Mouse (Mus musculus): Measurements from ENCODE around the gene 1700013G24Rik. TPM values are rescaled to one million over a fixed set of nuclear protein-coding genes. Genes with fewer than 3 reads are reported as not detected.

Gene 1700013G24Rik
- polyA plus RNA-seq, 1 experiment from 2014 or later: not detected

- no peak overlapping the region for H3K4me2 ChIP-seq (ENCODE audit: low read length)
- no peaks in the 10 kb centered on the region for H3K36me3 ChIP-seq (ENCODE audit: insufficient read depth, low read length)
- no peak overlapping the region for H3K4me3 ChIP-seq (replicated peaks; ENCODE audit: low read depth, low read length)
- peaks cover 13% of the 10 kb centered on the region for H3K4me1 ChIP-seq (replicated peaks; ENCODE audit: insufficient read depth, low read length)
- ATAC-seq (replicated peaks; ENCODE audit: low FRiP score, low read depth) (no peak), DNase-seq (ENCODE audit: low spot score) (no peak)
- no peak for TF ChIP-seq CTCF (IDR thresholded peaks at IDR 0.05; ENCODE audit: low read depth)
- H3K9ac ChIP-seq (ENCODE audit: low read depth, low read length): no peak overlapping the region
- no peaks in the 10 kb centered on the region for H3K27me3 ChIP-seq (ENCODE audit: insufficient read depth, low read length)
- H3K9me3 ChIP-seq (replicated peaks; ENCODE audit: low read length): no peaks in the 10 kb centered on the region
- WGBS: 97% methylated on average over 6 of the region's 6 CpGs
- H3K27ac ChIP-seq: no peak overlapping the region
Measured at GRCm38 (mm10) chr4:137452190-137452589, 894 bp upstream of the 1700013G24Rik start.

GRCm38 (mm10) chr4:137454582-137454981, 1.5 kb downstream of the 1700013G24Rik start:
- H3K9ac ChIP-seq (ENCODE audit: low read depth, low read length): no peak overlapping the region
- no peak overlapping the region for H3K27ac ChIP-seq
- no peaks in the 10 kb centered on the region for H3K27me3 ChIP-seq (ENCODE audit: insufficient read depth, low read length)
- no peak for TF ChIP-seq CTCF (IDR thresholded peaks at IDR 0.05; ENCODE audit: low read depth)
- H3K9me3 ChIP-seq (replicated peaks; ENCODE audit: low read length): no peaks in the 10 kb centered on the region
- 93% methylated on average over 14 of the region's 14 CpGs for WGBS
- no peaks in the 10 kb centered on the region for H3K36me3 ChIP-seq (ENCODE audit: insufficient read depth, low read length)
- DNase-seq (ENCODE audit: low spot score): no peak
- no peak for ATAC-seq (replicated peaks; ENCODE audit: low FRiP score, low read depth)
- H3K4me1 ChIP-seq (replicated peaks; ENCODE audit: insufficient read depth, low read length): peaks cover 8% of the 10 kb centered on the region; the same call in 1 of the 2 replicates
- no peak overlapping the region for H3K4me2 ChIP-seq (ENCODE audit: low read length)
- H3K4me3 ChIP-seq (replicated peaks; ENCODE audit: low read depth, low read length): no peak overlapping the region

GRCm38 (mm10) chr4:137456581-137456980, 3.5 kb downstream of the 1700013G24Rik start:
- TF ChIP-seq CTCF (IDR thresholded peaks at IDR 0.05; ENCODE audit: low read depth): no peak
- Histone ChIP-seq H3K9ac (ENCODE audit: low read depth, low read length) (no peak overlapping the region), H3K27me3 (ENCODE audit: insufficient read depth, low read length) (no peaks in the 10 kb centered on the region), H3K9me3 (replicated peaks; ENCODE audit: low read length) (no peaks in the 10 kb centered on the region), H3K27ac (no peak overlapping the region), H3K4me3 (replicated peaks; ENCODE audit: low read depth, low read length) (no peak overlapping the region), H3K4me1 (replicated peaks; ENCODE audit: insufficient read depth, low read length) (peaks cover 12% of the 10 kb centered on the region; the same call in 1 of the 2 replicates), H3K36me3 (ENCODE audit: insufficient read depth, low read length) (no peaks in the 10 kb centered on the region), H3K4me2 (ENCODE audit: low read length) (no peak overlapping the region)
- 72% methylated on average over 12 of the region's 12 CpGs for WGBS
- DNase-seq (ENCODE audit: low spot score) (no peak), ATAC-seq (replicated peaks; ENCODE audit: low FRiP score, low read depth) (no peak)

- Histone ChIP-seq H3K9ac (ENCODE audit: low read depth, low read length) (no peak overlapping the region), H3K4me2 (ENCODE audit: low read length) (no peak overlapping the region), H3K27ac (no peak overlapping the region), H3K36me3 (ENCODE audit: insufficient read depth, low read length) (no peaks in the 10 kb centered on the region), H3K9me3 (replicated peaks; ENCODE audit: low read length) (no peaks in the 10 kb centered on the region), H3K27me3 (ENCODE audit: insufficient read depth, low read length) (no peaks in the 10 kb centered on the region), H3K4me1 (replicated peaks; ENCODE audit: insufficient read depth, low read length) (peaks cover 12% of the 10 kb centered on the region; the same call in 1 of the 2 replicates), H3K4me3 (replicated peaks; ENCODE audit: low read depth, low read length) (no peak overlapping the region)
- DNase-seq (ENCODE audit: low spot score) (no peak), ATAC-seq (replicated peaks; ENCODE audit: low FRiP score, low read depth) (no peak)
- 77% methylated on average over 4 of the region's 4 CpGs for WGBS
- TF ChIP-seq CTCF (IDR thresholded peaks at IDR 0.05; ENCODE audit: low read depth): no peak
Measured at GRCm38 (mm10) chr4:137457292-137457691, 4.2 kb downstream of the 1700013G24Rik start.

GRCm38 (mm10) chr4:137458310-137458709, 5.2 kb downstream of the 1700013G24Rik start:
- no peaks in the 10 kb centered on the region for H3K36me3 ChIP-seq (ENCODE audit: insufficient read depth, low read length)
- WGBS: 59% methylated on average over 9 of the region's 9 CpGs
- no peak overlapping the region for H3K4me2 ChIP-seq (ENCODE audit: low read length)
- no peaks in the 10 kb centered on the region for H3K27me3 ChIP-seq (ENCODE audit: insufficient read depth, low read length)
- H3K9me3 ChIP-seq (replicated peaks; ENCODE audit: low read length): no peaks in the 10 kb centered on the region
- H3K9ac ChIP-seq (ENCODE audit: low read depth, low read length): no peak overlapping the region
- peaks cover 10% of the 10 kb centered on the region; the same call in 1 of the 2 replicates for H3K4me1 ChIP-seq (replicated peaks; ENCODE audit: insufficient read depth, low read length)
- DNase-seq (ENCODE audit: low spot score) (no peak), ATAC-seq (replicated peaks; ENCODE audit: low FRiP score, low read depth) (no peak)
- TF ChIP-seq CTCF (IDR thresholded peaks at IDR 0.05; ENCODE audit: low read depth): no peak
- no peak overlapping the region for H3K27ac ChIP-seq
- H3K4me3 ChIP-seq (replicated peaks; ENCODE audit: low read depth, low read length): no peak overlapping the region

GRCm38 (mm10) chr4:137458861-137459260, 5.8 kb downstream of the 1700013G24Rik start:
- H3K4me3 ChIP-seq (replicated peaks; ENCODE audit: low read depth, low read length): no peak overlapping the region
- ATAC-seq (replicated peaks; ENCODE audit: low FRiP score, low read depth): no peak; the same call in 1 of the 2 replicates
- no peak overlapping the region for H3K4me2 ChIP-seq (ENCODE audit: low read length)
- no peaks in the 10 kb centered on the region for H3K36me3 ChIP-seq (ENCODE audit: insufficient read depth, low read length)
- peaks cover 9% of the 10 kb centered on the region; the same call in 1 of the 2 replicates for H3K4me1 ChIP-seq (replicated peaks; ENCODE audit: insufficient read depth, low read length)
- no peak for DNase-seq (ENCODE audit: low spot score)
- 39% methylated on average over 5 of the region's 5 CpGs for WGBS
- H3K9ac ChIP-seq (ENCODE audit: low read depth, low read length): no peak overlapping the region
- TF ChIP-seq CTCF (IDR thresholded peaks at IDR 0.05; ENCODE audit: low read depth): no peak
- no peaks in the 10 kb centered on the region for H3K9me3 ChIP-seq (replicated peaks; ENCODE audit: low read length)
- no peak overlapping the region for H3K27ac ChIP-seq
- H3K27me3 ChIP-seq (ENCODE audit: insufficient read depth, low read length): no peaks in the 10 kb centered on the region

- H3K4me1 ChIP-seq (replicated peaks; ENCODE audit: insufficient read depth, low read length): peaks cover 19% of the 10 kb centered on the region; the same call in 1 of the 2 replicates
- H3K9ac ChIP-seq (ENCODE audit: low read depth, low read length): no peak overlapping the region
- no peak for ATAC-seq (replicated peaks; ENCODE audit: low FRiP score, low read depth)
- no peak overlapping the region for H3K4me2 ChIP-seq (ENCODE audit: low read length)
- no peaks in the 10 kb centered on the region for H3K36me3 ChIP-seq (ENCODE audit: insufficient read depth, low read length)
- TF ChIP-seq CTCF (IDR thresholded peaks at IDR 0.05; ENCODE audit: low read depth): no peak
- 72% methylated on average over 14 of the region's 14 CpGs for WGBS
- H3K27ac ChIP-seq: peak overlapping the region; percentile 70
- H3K27me3 ChIP-seq (ENCODE audit: insufficient read depth, low read length): no peaks in the 10 kb centered on the region
- no peak overlapping the region for H3K4me3 ChIP-seq (replicated peaks; ENCODE audit: low read depth, low read length)
- DNase-seq (ENCODE audit: low spot score): no peak
- H3K9me3 ChIP-seq (replicated peaks; ENCODE audit: low read length): no peaks in the 10 kb centered on the region
Measured at GRCm38 (mm10) chr4:137460676-137461075, 7.6 kb downstream of the 1700013G24Rik start.
